Comparison of ENCODE assay signal across 26 mouse cellular contexts in the genomic region with DNA sequence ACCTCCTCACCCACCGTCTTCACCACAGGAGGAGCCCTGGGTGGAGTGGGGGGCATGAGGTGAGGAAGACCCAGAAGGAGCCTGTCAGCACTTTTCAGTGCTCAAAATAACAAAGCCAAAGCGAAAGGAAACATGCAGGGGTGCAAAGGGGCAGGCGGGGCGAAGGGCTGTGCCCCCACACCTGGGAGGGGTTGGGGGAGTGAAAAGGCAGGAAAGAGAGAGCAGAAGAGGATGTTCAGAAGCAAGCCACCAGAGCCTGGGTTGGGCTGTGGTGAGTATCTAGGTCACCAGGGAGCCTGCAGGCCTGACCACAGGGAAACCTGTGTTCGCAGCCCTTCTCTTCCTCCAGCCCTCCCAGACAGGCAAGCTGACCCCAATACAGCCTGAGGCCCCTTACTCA. TPM values are rescaled to one million over a fixed set of nuclear protein-coding genes. Genes with fewer than 3 reads are reported as not detected.
DNase-seq lines count a peak whose midpoint lies in the region; ATAC-seq and TF ChIP-seq lines count a peak whose summit lies in the region.
"Had no signal": no experiment of that assay in that cellular context is flagged by ENCODE, and none has a peak within 500 bp of the region (broad histone marks: within the 10 kb centered on the region; RNA-seq: fewer than 3 reads in every experiment).

No protein-coding gene starts in this region.

- H3K4me1 ChIP-seq in heart, embryonic 16.5 days (ENCODE audit: control insufficient read depth, insufficient read depth, low read length) = no peaks in the 10 kb centered on the region
- no peaks in the 10 kb centered on the region for H3K4me1 ChIP-seq in cerebellum, adult 2 months (ENCODE audit: control insufficient read depth, insufficient read depth, low read length)
- no peaks in the 10 kb centered on the region for H3K4me1 ChIP-seq in intestine, embryonic 15.5 days (replicated peaks)
- H3K4me1 ChIP-seq in heart, embryonic 12.5 days (replicated peaks) = no peaks in the 10 kb centered on the region
- H3K4me1 ChIP-seq: forebrain, embryonic 10.5 days; heart, embryonic 13.5 days had no signal

- no peak for TF ChIP-seq CTCF in cerebellum, adult 2 months (IDR thresholded peaks at IDR 0.05; ENCODE audit: borderline replicate concordance, insufficient read depth, low read depth, low read length)

- no peaks in the 10 kb centered on the region for H3K27me3 ChIP-seq in heart, embryonic 16.5 days (ENCODE audit: control insufficient read depth, insufficient read depth, low read length)
- no peaks in the 10 kb centered on the region for H3K27me3 ChIP-seq in cerebellum, adult 2 months (ENCODE audit: control insufficient read depth, insufficient read depth, low read length)
- no peaks in the 10 kb centered on the region; the same call in 1 of the 2 replicates for H3K27me3 ChIP-seq in intestine, embryonic 15.5 days (replicated peaks)
- H3K27me3 ChIP-seq in heart, embryonic 12.5 days (replicated peaks) = peaks cover 9% of the 10 kb centered on the region

- no peak for TF ChIP-seq POLR2A in cerebellum, adult 2 months (IDR thresholded peaks at IDR 0.05; ENCODE audit: borderline replicate concordance, insufficient read depth, low read length)

- no peaks in the 10 kb centered on the region for H3K9me3 ChIP-seq in heart, embryonic 16.5 days (replicated peaks; ENCODE audit: control insufficient read depth, low read length)
- H3K9me3 ChIP-seq in intestine, embryonic 15.5 days = no peaks in the 10 kb centered on the region
- H3K9me3 ChIP-seq in heart, embryonic 12.5 days (replicated peaks) = no peaks in the 10 kb centered on the region
- H3K9me3 ChIP-seq: forebrain, embryonic 10.5 days; heart, embryonic 13.5 days; hindbrain, embryonic 10.5 days; megakaryocyte, embryonic 14.5 days had no signal

- H3K27ac ChIP-seq in heart, embryonic 16.5 days (ENCODE audit: low read length) = no peak overlapping the region
- no peak overlapping the region for H3K27ac ChIP-seq in cerebellum, adult 2 months (ENCODE audit: insufficient read depth, low read length)
- no peak overlapping the region for H3K27ac ChIP-seq in intestine, embryonic 15.5 days
- H3K27ac ChIP-seq in heart, embryonic 12.5 days (ENCODE audit: poor library complexity, severe bottlenecking) = no peak overlapping the region
- H3K27ac ChIP-seq: forebrain, embryonic 10.5 days; heart, embryonic 13.5 days; hindbrain, embryonic 10.5 days; hindbrain, postnatal 0 days; left cerebral cortex, adult 2 months had no signal

- DNase-seq in heart, adult 9 months (ENCODE audit: low spot score in 2 of 2) = no peak
- peak; percentile 87 to 92 for DNase-seq in thymus, adult 18-20 months
- DNase-seq in thymus, postnatal 4 days = peak; percentile 84
- DNase-seq in cerebellum, adult 2 months = no peak
- DNase-seq: adrenal gland, adult 2 months; cerebellum, adult 9-11 months; kidney, adult 2 months; kidney, postnatal 25 days; left cerebral cortex, postnatal 4 days; liver, postnatal 0 days; lung, postnatal 10 days; right cerebral cortex, postnatal 4 days had no signal

- no peak overlapping the region for H3K9ac ChIP-seq in heart, embryonic 16.5 days (ENCODE audit: low read length)
- no peak overlapping the region for H3K9ac ChIP-seq in intestine, embryonic 15.5 days
- no peak overlapping the region for H3K9ac ChIP-seq in heart, embryonic 12.5 days
- H3K9ac ChIP-seq: heart, embryonic 13.5 days; liver, postnatal 0 days had no signal

- H3K4me3 ChIP-seq in heart, embryonic 16.5 days (ENCODE audit: low read length) = no peak overlapping the region
- H3K4me3 ChIP-seq in cerebellum, adult 2 months (replicated peaks; ENCODE audit: insufficient read depth, low read depth, low read length) = no peak overlapping the region
- no peak overlapping the region for H3K4me3 ChIP-seq in intestine, embryonic 15.5 days (replicated peaks)
- no peak overlapping the region for H3K4me3 ChIP-seq in heart, embryonic 12.5 days
- H3K4me3 ChIP-seq: forebrain, embryonic 10.5 days; heart, embryonic 13.5 days; hindbrain, embryonic 10.5 days; left cerebral cortex, adult 2 months; megakaryocyte, embryonic 14.5 days had no signal

- peak; percentile 29 for ATAC-seq in heart, embryonic 16.5 days (replicated peaks; ENCODE audit: extremely low read depth, insufficient read depth, low FRiP score)
- peak; percentile 93 to 97 for ATAC-seq in hematopoietic stem cell, adult 5-6 weeks (replicated peaks in 1 of 2; ENCODE audit: insufficient read depth in 1 of 2, low FRiP score in 2 of 2, low TSS enrichment in 1 of 2, low read depth in 1 of 2, poor library complexity in 2 of 2, severe bottlenecking in 2 of 2)
- ATAC-seq in intestine, embryonic 15.5 days = no peak
- ATAC-seq in heart, embryonic 12.5 days (ENCODE audit: insufficient number of reproducible peaks, low FRiP score) = no peak
- ATAC-seq: hindbrain, postnatal 0 days; liver, postnatal 0 days; midbrain, embryonic 16.5 days had no signal

- no peak overlapping the region for H3K4me2 ChIP-seq in heart, embryonic 16.5 days (ENCODE audit: low read depth, low read length)
- H3K4me2 ChIP-seq in intestine, embryonic 15.5 days (replicated peaks) = no peak overlapping the region
- H3K4me2 ChIP-seq in heart, embryonic 12.5 days = no peak overlapping the region
- H3K4me2 ChIP-seq: heart, embryonic 13.5 days had no signal

- no peaks in the 10 kb centered on the region for H3K36me3 ChIP-seq in heart, embryonic 16.5 days (ENCODE audit: control insufficient read depth, insufficient read depth)
- H3K36me3 ChIP-seq in intestine, embryonic 15.5 days = no peaks in the 10 kb centered on the region
- H3K36me3 ChIP-seq in heart, embryonic 12.5 days = no peaks in the 10 kb centered on the region
- H3K36me3 ChIP-seq: forebrain, embryonic 10.5 days; heart, embryonic 13.5 days; hindbrain, embryonic 10.5 days had no signal

- WGBS in heart, embryonic 16.5 days = 55% methylated on average over 5 of the region's 5 CpGs
- WGBS in cerebellum, adult 2 months = 80% methylated on average over 5 of the region's 5 CpGs
- 80% methylated on average over 5 of the region's 5 CpGs for WGBS in intestine, embryonic 15.5 days
- WGBS in heart, embryonic 12.5 days = 58% methylated on average over 5 of the region's 5 CpGs

RNA-seq across cellular contexts. Expression of a gene that starts 10.3 kb away (rescaled TPM):
- polyA plus RNA-seq in heart, embryonic 16.5 days (2015; fragmentation: Nextera tagmentation; extraction: Ambion mirVana) = 0.27 and 0.46 TPM in 2 replicates
- total RNA-seq in hematopoietic stem cell, adult 5-6 weeks (2017) = not detected in 2 replicates
- polyA plus RNA-seq in cerebellum, adult 2 months (2012; rRNA removed) = 6.5 and 6.6 TPM in 2 replicates
- polyA plus RNA-seq in intestine, embryonic 15.5 days (2015; fragmentation: Nextera tagmentation; extraction: Ambion mirVana) = 0.41 and 0.58 TPM in 2 replicates
- polyA plus RNA-seq in heart, embryonic 12.5 days (2016; fragmentation: Nextera tagmentation; extraction: Ambion mirVana) = not detected in 2 replicates
- total RNA-seq: neutrophil, adult 5-6 weeks had no signal

RNA-seq across cellular contexts. Expression of a gene that starts 15.5 kb away (rescaled TPM):
- 10.1 and 15.1 TPM in 2 replicates for polyA plus RNA-seq in heart, embryonic 16.5 days (2015; fragmentation: Nextera tagmentation; extraction: Ambion mirVana)
- total RNA-seq in hematopoietic stem cell, adult 5-6 weeks (2017) = 0.35 and 2.1 TPM in 2 replicates
- polyA plus RNA-seq in cerebellum, adult 2 months (2012; rRNA removed) = 20.4 and 20.9 TPM in 2 replicates
- polyA plus RNA-seq in intestine, embryonic 15.5 days (2015; fragmentation: Nextera tagmentation; extraction: Ambion mirVana) = 6.8 and 7.9 TPM in 2 replicates
- 0.92 and 1.5 TPM in 2 replicates for polyA plus RNA-seq in heart, embryonic 12.5 days (2016; fragmentation: Nextera tagmentation; extraction: Ambion mirVana)

RNA-seq across cellular contexts. Expression of a gene that starts 25.0 kb away (rescaled TPM):
- polyA plus RNA-seq in heart, embryonic 16.5 days (2015; fragmentation: Nextera tagmentation; extraction: Ambion mirVana) = 10.1 and 12.2 TPM in 2 replicates
- total RNA-seq in hematopoietic stem cell, adult 5-6 weeks (2017) = 7.8 and 9.5 TPM in 2 replicates
- 21.4 and 22.8 TPM in 2 replicates for polyA plus RNA-seq in cerebellum, adult 2 months (2012; rRNA removed)
- 11.5 and 11.9 TPM in 2 replicates for polyA plus RNA-seq in intestine, embryonic 15.5 days (2015; fragmentation: Nextera tagmentation; extraction: Ambion mirVana)
- 8.5 and 9.7 TPM in 2 replicates for polyA plus RNA-seq in heart, embryonic 12.5 days (2016; fragmentation: Nextera tagmentation; extraction: Ambion mirVana)

RNA-seq across cellular contexts. Expression of a gene that starts 25.8 kb away (rescaled TPM):
- polyA plus RNA-seq in heart, embryonic 16.5 days (2015; fragmentation: Nextera tagmentation; extraction: Ambion mirVana) = 0.22 and 0.54 TPM in 2 replicates
- total RNA-seq in hematopoietic stem cell, adult 5-6 weeks (2017) = not detected in 2 replicates
- polyA plus RNA-seq in cerebellum, adult 2 months (2012; rRNA removed) = 3.5 and 3.7 TPM in 2 replicates
- 0.59 and 0.81 TPM in 2 replicates for polyA plus RNA-seq in intestine, embryonic 15.5 days (2015; fragmentation: Nextera tagmentation; extraction: Ambion mirVana)
- polyA plus RNA-seq in heart, embryonic 12.5 days (2016; fragmentation: Nextera tagmentation; extraction: Ambion mirVana) = 0.66 and 0.90 TPM in 2 replicates
- total RNA-seq: gastrocnemius, adult 18-20 months; neutrophil, adult 5-6 weeks had no signal

RNA-seq across cellular contexts. Expression of a gene that starts 46.1 kb away (rescaled TPM):
- polyA plus RNA-seq in heart, embryonic 16.5 days (2015; fragmentation: Nextera tagmentation; extraction: Ambion mirVana) = 0.14 TPM in 1 of 2 replicates, not detected in the other
- total RNA-seq in hematopoietic stem cell, adult 5-6 weeks (2017) = not detected in 2 replicates
- polyA plus RNA-seq in cerebellum, adult 2 months (2012; rRNA removed) = not detected in 2 replicates
- not detected in 2 replicates for polyA plus RNA-seq in intestine, embryonic 15.5 days (2015; fragmentation: Nextera tagmentation; extraction: Ambion mirVana)
- not detected in 2 replicates for polyA plus RNA-seq in heart, embryonic 12.5 days (2016; fragmentation: Nextera tagmentation; extraction: Ambion mirVana)
- total RNA-seq: adrenal gland, adult 2 months; gastrocnemius, adult 18-20 months; hindbrain, postnatal 0 days; left cerebral cortex, adult 2 months; left cerebral cortex, postnatal 4 days; neutrophil, adult 5-6 weeks had no signal
- polyA plus RNA-seq: adrenal gland, adult 2 months; forebrain, embryonic 10.5 days; heart, embryonic 13.5 days; hindbrain, embryonic 10.5 days; liver, adult 2 months; liver, postnatal 0 days; midbrain, embryonic 16.5 days had no signal

Comparison
In these comparisons a context has a peak if more than half of its experiments do, and no peak if none do; other contexts are left out.
1. ATAC-seq: peak in heart, embryonic 16.5 days (single experiment) and hematopoietic stem cell, adult 5-6 weeks (2 of 2); none in intestine, embryonic 15.5 days (single experiment) and heart, embryonic 12.5 days (single experiment).
2. DNase-seq: peak in thymus, adult 18-20 months (2 of 2) and thymus, postnatal 4 days (single experiment); none in heart, adult 9 months (0 of 2) and cerebellum, adult 2 months (0 of 2).